Mouse (Mus musculus): ENCODE results near the gene Kcnf1.

The Kcnf1 gene

GRCm38 (mm10) chr12:17176757-17177092 lies at the start of gene Kcnf1:
TSS of gene Kcnf1 (minus strand) at chr12:17176888.
- DNase-seq = no peak

GRCm38 (mm10) chr12:17225012-17225411 lies 48.3 kb upstream of the Kcnf1 start:
- DNase-seq = peak; percentile 95

- no peak for DNase-seq
These were observed 46.4 kb upstream of the Kcnf1 start for GRCm38 (mm10) chr12:17223050-17223449.

- no peak for DNase-seq
These were observed 45.3 kb upstream of the Kcnf1 start for GRCm38 (mm10) chr12:17221891-17222428.

- no peak for DNase-seq
These were observed 43.9 kb upstream of the Kcnf1 start for GRCm38 (mm10) chr12:17220631-17221030.

- DNase-seq = no peak
These were observed 42.4 kb upstream of the Kcnf1 start for GRCm38 (mm10) chr12:17219107-17219506.

GRCm38 (mm10) chr12:17218390-17218789 lies 41.7 kb upstream of the Kcnf1 start:
- no peak for DNase-seq

GRCm38 (mm10) chr12:17215751-17216150 lies 39.1 kb upstream of the Kcnf1 start:
- no peak for DNase-seq

GRCm38 (mm10) chr12:17202492-17203322 lies 26.0 kb upstream of the Kcnf1 start:
- DNase-seq = no peak

- no peak for DNase-seq
These were observed 21.9 kb upstream of the Kcnf1 start for GRCm38 (mm10) chr12:17198621-17199020.

GRCm38 (mm10) chr12:17194140-17194539 lies 17.5 kb upstream of the Kcnf1 start:
- DNase-seq = no peak

GRCm38 (mm10) chr12:17193311-17193710 lies 16.6 kb upstream of the Kcnf1 start:
- no peak for DNase-seq

GRCm38 (mm10) chr12:17192887-17193286 lies 16.2 kb upstream of the Kcnf1 start:
- no peak for DNase-seq

GRCm38 (mm10) chr12:17184303-17184775 lies 7.7 kb upstream of the Kcnf1 start:
- no peak for DNase-seq

GRCm38 (mm10) chr12:17183788-17184187 lies 7.1 kb upstream of the Kcnf1 start:
- DNase-seq = no peak

GRCm38 (mm10) chr12:17176041-17176756 lies 489 bp downstream of the Kcnf1 start:
- DNase-seq = no peak

- DNase-seq = no peak
These were observed 1.1 kb downstream of the Kcnf1 start for GRCm38 (mm10) chr12:17175531-17175951.

GRCm38 (mm10) chr12:17175124-17175523 lies 1.6 kb downstream of the Kcnf1 start:
- no peak for DNase-seq

GRCm38 (mm10) chr12:17174134-17174893 lies 2.4 kb downstream of the Kcnf1 start:
- DNase-seq = no peak

- DNase-seq = no peak
These were observed 6.3 kb downstream of the Kcnf1 start for GRCm38 (mm10) chr12:17170406-17170805.

GRCm38 (mm10) chr12:17166116-17166515 lies 10.6 kb downstream of the Kcnf1 start:
- DNase-seq = no peak

- no peak for DNase-seq
These were observed 12.7 kb downstream of the Kcnf1 start for GRCm38 (mm10) chr12:17163996-17164395.

GRCm38 (mm10) chr12:17159549-17159948 lies 17.1 kb downstream of the Kcnf1 start:
- no peak for DNase-seq

Data from cerebellum, adult 9-11 months (tissue).